Mouse (Mus musculus) liver, embryonic 16.5 days (tissue): ENCODE measurements around the gene Ltc4s. TPM values are rescaled to one million over a fixed set of nuclear protein-coding genes. Genes with fewer than 3 reads are reported as not detected.

Experiments
- ATAC-seq: fragments of 200-750 bp; cut with Nextera tagmentation; 2 replicates; pipeline ENCODE4 v1.8.0; 2017; ENCODE audit warnings: low read depth, mild to moderate bottlenecking, moderate number of reproducible peaks, moderate library complexity
- H3K27ac ChIP-seq: fragments of 300-500 bp; sonication (generic); 2 replicates; pipeline ENCODE4 v1.5.1; 2014; ENCODE audit warnings: mild to moderate bottlenecking, low read length
- H3K27me3 ChIP-seq: fragments of 300-500 bp; sonication (generic); 2 replicates; pipeline ENCODE4 v1.6.1; 2014; ENCODE audit warnings: low read depth, low read length, mixed read lengths; ENCODE audit not compliant: control insufficient read depth, insufficient read depth
- H3K36me3 ChIP-seq: fragments of 300-500 bp; sonication (generic); 2 replicates; pipeline ENCODE4 v1.6.1; 2014; ENCODE audit warnings: mild to moderate bottlenecking; ENCODE audit not compliant: control insufficient read depth, insufficient read depth
- H3K4me1 ChIP-seq: fragments of 300-500 bp; sonication (generic); 2 replicates; pipeline ENCODE4 v1.6.1; 2014; ENCODE audit warnings: low read depth, low read length, mixed read lengths; ENCODE audit not compliant: control insufficient read depth
- H3K4me2 ChIP-seq: fragments of 300-500 bp; sonication (generic); 2 replicates; pipeline ENCODE4 v1.6.1; 2014; ENCODE audit warnings: low read depth, low read length, mixed read lengths
- H3K4me3 ChIP-seq: fragments of 300-500 bp; sonication (generic); 2 replicates; pipeline ENCODE4 v1.5.1; 2014; ENCODE audit warnings: low read depth, mild to moderate bottlenecking, low read length
- H3K9ac ChIP-seq: fragments of 300-500 bp; sonication (generic); 2 replicates; pipeline ENCODE4 v1.6.1; 2014; ENCODE audit warnings: low read depth, low read length
- H3K9me3 ChIP-seq: fragments of 300-500 bp; sonication (generic); replicated peaks from 2 replicates; pipeline ENCODE4 v1.6.1; 2016; ENCODE audit warnings: low read length; ENCODE audit not compliant: control insufficient read depth
- WGBS: fragments of 180-500 bp; shearing (Covaris S2); extraction: QIAGEN DNeasy Blood & Tissue Kit; methylation state at CpG from one replicate; pipeline ENCODE4 v1.1.7; 2014; ENCODE audit not compliant: insufficient replicate concordance; 5-methylcytosine and 5-hydroxymethylcytosine counted together
- polyA plus RNA-seq: library from polyadenylated mRNA; unstranded; fragments of >200 nt; fragmentation: Nextera tagmentation; extraction: Ambion mirVana; gene quantifications from 2 replicates; pipeline ENCODE4 v1.2.1, GENCODE M21; 2015

Ltc4s gene
- polyA plus RNA-seq, 1 experiment from 2014 or later, result 0.61 TPM

GRCm38 (mm10) chr11:50240235-50240911 lies 2.0 kb upstream of the Ltc4s start:
- Histone ChIP-seq H3K4me3 (no peak overlapping the region), H3K9ac (no peak overlapping the region), H3K9me3 (no peaks in the 10 kb centered on the region), H3K36me3 (no peaks in the 10 kb centered on the region), H3K27ac (no peak overlapping the region), H3K27me3 (peaks cover 2% of the 10 kb centered on the region; the same call in 1 of the 2 replicates), H3K4me2 (no peak overlapping the region), H3K4me1 (peaks cover 32% of the 10 kb centered on the region)
- no peak for ATAC-seq
- 32% methylated on average over 7 of the region's 7 CpGs for WGBS

GRCm38 (mm10) chr11:50238821-50239791 lies 690 bp upstream of the Ltc4s start:
- Histone ChIP-seq H3K4me1 (peaks cover 32% of the 10 kb centered on the region), H3K4me3 (no peak overlapping the region), H3K36me3 (peaks cover 8% of the 10 kb centered on the region), H3K27me3 (peaks cover 2% of the 10 kb centered on the region; the same call in 1 of the 2 replicates), H3K4me2 (no peak overlapping the region), H3K27ac (0 out of 2 replicates have a peak overlapping the region, but pooled peaks have one; percentile 14), H3K9me3 (no peaks in the 10 kb centered on the region), H3K9ac (no peak overlapping the region)
- 59% methylated on average over 9 of the region's 9 CpGs for WGBS
- ATAC-seq, result no peak

GRCm38 (mm10) chr11:50236937-50237835 lies 1.2 kb downstream of the Ltc4s start:
- 2% methylated on average over 66 of the region's 66 CpGs for WGBS
- Histone ChIP-seq H3K9me3 (no peaks in the 10 kb centered on the region), H3K27me3 (peaks cover 2% of the 10 kb centered on the region; the same call in 1 of the 2 replicates), H3K9ac (peak overlapping the region; percentile 61), H3K27ac (no peak overlapping the region), H3K4me2 (peak overlapping the region; percentile 97), H3K36me3 (peaks cover 27% of the 10 kb centered on the region), H3K4me1 (peaks cover 32% of the 10 kb centered on the region), H3K4me3 (peak overlapping the region; percentile 69)
- peak; percentile 55 for ATAC-seq

GRCm38 (mm10) chr11:50236540-50236936 lies 1.9 kb downstream of the Ltc4s start:
- H3K4me1 ChIP-seq, result peaks cover 32% of the 10 kb centered on the region

GRCm38 (mm10) chr11:50234606-50235005 lies 3.8 kb downstream of the Ltc4s start:
- H3K27ac ChIP-seq, result no peak overlapping the region
- no peak overlapping the region for H3K9ac ChIP-seq
- 91% methylated on average over 25 of the region's 25 CpGs for WGBS
- H3K9me3 ChIP-seq, result no peaks in the 10 kb centered on the region
- H3K4me2 ChIP-seq, result no peak overlapping the region
- peaks cover 39% of the 10 kb centered on the region for H3K4me1 ChIP-seq
- no peak overlapping the region for H3K4me3 ChIP-seq
- no peak for ATAC-seq
- peaks cover 2% of the 10 kb centered on the region; the same call in 1 of the 2 replicates for H3K27me3 ChIP-seq
- peaks cover 39% of the 10 kb centered on the region for H3K36me3 ChIP-seq

More at GRCm38 (mm10) chr11:50236540-50236936, 1.9 kb downstream of the Ltc4s start:
- H3K36me3 ChIP-seq, result peaks cover 32% of the 10 kb centered on the region
- H3K27ac ChIP-seq, result no peak overlapping the region
- peaks cover 2% of the 10 kb centered on the region; the same call in 1 of the 2 replicates for H3K27me3 ChIP-seq
- no peaks in the 10 kb centered on the region for H3K9me3 ChIP-seq
- WGBS, result 1% methylated on average over 26 of the region's 27 CpGs
- H3K9ac ChIP-seq, result peak overlapping the region; percentile 61
- peak overlapping the region; percentile 97 for H3K4me2 ChIP-seq
- peak overlapping the region; percentile 69 for H3K4me3 ChIP-seq
- peak; percentile 93 for ATAC-seq

- H3K4me3 ChIP-seq, result no peak overlapping the region
- no peak overlapping the region for H3K27ac ChIP-seq
- peaks cover 39% of the 10 kb centered on the region for H3K36me3 ChIP-seq
- 79% methylated on average over 11 of the region's 11 CpGs for WGBS
- peaks cover 43% of the 10 kb centered on the region for H3K4me1 ChIP-seq
- no peaks in the 10 kb centered on the region for H3K9me3 ChIP-seq
- ATAC-seq, result no peak
- H3K27me3 ChIP-seq, result peaks cover 2% of the 10 kb centered on the region; the same call in 1 of the 2 replicates
- no peak overlapping the region for H3K9ac ChIP-seq
- no peak overlapping the region for H3K4me2 ChIP-seq
Observed at GRCm38 (mm10) chr11:50233993-50234392, 4.4 kb downstream of the Ltc4s start.

GRCm38 (mm10) chr11:50233022-50233421 lies 5.4 kb downstream of the Ltc4s start:
- Histone ChIP-seq H3K9me3 (no peaks in the 10 kb centered on the region), H3K4me1 (peaks cover 43% of the 10 kb centered on the region), H3K9ac (no peak overlapping the region), H3K27me3 (peaks cover 2% of the 10 kb centered on the region; the same call in 1 of the 2 replicates), H3K4me3 (no peak overlapping the region), H3K27ac (no peak overlapping the region), H3K36me3 (peaks cover 39% of the 10 kb centered on the region), H3K4me2 (no peak overlapping the region)
- 82% methylated on average over 13 of the region's 13 CpGs for WGBS
- ATAC-seq, result no peak

- H3K36me3 ChIP-seq, result peaks cover 39% of the 10 kb centered on the region
- peaks cover 44% of the 10 kb centered on the region for H3K4me1 ChIP-seq
- H3K9ac ChIP-seq, result no peak overlapping the region
- no peak overlapping the region for H3K27ac ChIP-seq
- no peaks in the 10 kb centered on the region for H3K9me3 ChIP-seq
- ATAC-seq, result no peak
- H3K4me3 ChIP-seq, result no peak overlapping the region
- 28% methylated on average over 8 of the region's 8 CpGs for WGBS
- H3K27me3 ChIP-seq, result no peaks in the 10 kb centered on the region
- H3K4me2 ChIP-seq, result peak overlapping the region; percentile 35; the same call in 1 of the 2 replicates
Observed at GRCm38 (mm10) chr11:50231411-50231810, 7.0 kb downstream of the Ltc4s start.
